Mouse (Mus musculus): ENCODE results near the gene Prr18. TPM values are rescaled to one million over a fixed set of nuclear protein-coding genes. Genes with fewer than 3 reads are reported as not detected.
A peak's percentile ranks its signal among the peaks of the same experiment; 100 is the strongest.

The Prr18 gene
- total RNA-seq, 2 experiments from 2014 or later, result 0.15 TPM; not detected in 1

DNA sequence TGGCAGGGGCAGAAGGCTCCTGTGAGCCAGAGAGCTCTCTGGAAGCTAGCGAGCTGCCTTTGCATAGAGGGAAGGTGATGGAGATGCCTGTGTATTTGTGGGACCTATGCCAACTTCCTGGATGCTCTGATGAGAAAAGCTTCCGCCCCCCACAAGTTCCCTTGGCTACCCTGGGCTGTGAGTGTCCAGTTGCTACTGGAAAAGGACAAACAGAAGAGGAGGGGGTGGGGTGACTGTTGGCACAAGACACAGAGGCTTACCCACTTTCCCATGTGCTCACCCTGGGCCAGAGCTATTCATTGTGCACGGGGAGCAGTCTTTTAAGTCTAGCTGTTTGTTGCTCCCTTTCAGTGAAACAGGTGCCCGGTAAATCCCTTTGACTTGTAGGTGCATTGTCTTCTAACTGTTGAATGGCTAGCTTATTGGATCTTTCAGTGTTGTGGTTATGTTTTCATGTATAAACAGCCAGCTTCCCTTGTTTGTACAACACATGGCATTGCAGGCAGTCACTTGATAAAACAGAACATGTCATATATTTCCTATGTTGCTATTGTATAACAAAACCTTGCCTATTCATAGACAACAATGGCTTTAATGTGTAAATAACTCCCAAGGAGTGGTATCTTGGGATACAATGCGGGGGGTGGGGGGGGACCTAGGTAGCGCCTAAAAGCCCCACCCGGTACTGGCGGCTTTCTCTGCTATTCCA, 2.6 kb downstream of the Prr18 start:
- no peak for ATAC-seq (replicated peaks; ENCODE audit: low FRiP score, low TSS enrichment, poor library complexity, severe bottlenecking)

DNA sequence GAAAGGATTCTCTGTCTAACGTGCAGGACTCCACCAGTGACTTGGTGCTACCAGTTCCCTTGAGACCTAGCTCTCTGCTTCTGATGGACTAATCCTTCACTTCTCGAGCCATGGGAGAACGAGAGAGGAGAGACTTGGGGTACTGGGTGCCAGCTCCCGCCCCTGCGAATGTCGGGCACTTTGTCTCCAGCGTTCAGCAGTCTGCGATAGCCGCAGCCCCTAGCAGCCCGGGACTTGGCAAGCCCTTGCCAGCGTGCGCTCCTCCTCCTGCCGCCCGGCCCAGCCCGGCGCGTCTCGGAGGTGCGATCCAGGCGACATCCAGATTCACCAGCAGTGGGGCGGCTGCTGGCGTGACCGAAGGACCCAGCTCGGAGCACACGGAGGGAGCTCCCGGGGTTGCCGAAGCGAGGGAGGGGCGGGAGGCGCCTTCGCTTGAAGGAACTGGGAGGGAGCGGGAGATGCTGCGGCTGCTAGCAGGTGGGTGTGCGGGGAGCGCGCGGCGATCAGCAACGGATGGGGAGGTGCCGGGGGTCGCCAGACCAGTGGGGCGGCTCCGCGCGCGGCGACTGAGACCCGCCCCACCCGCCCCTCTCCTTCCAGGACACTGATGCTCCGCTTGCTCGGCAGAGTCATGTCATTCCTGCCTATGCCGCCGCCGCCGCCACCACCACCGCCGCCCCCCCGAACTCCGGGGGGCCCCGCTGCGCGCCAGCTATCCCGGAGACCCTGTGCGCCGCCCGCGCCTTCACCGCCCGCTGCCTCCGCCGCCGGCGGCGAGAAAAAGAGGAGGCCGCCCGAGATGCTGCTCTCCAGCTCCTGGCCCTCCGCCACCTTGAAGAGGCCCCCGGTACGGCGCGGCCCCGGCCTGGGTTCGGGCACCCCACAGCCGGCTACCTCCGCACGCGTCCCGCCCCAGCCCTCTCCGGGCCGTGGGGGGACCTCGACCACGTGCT, 3.4 kb downstream of the Prr18 start:
- peak; percentile 72 for ATAC-seq (replicated peaks; ENCODE audit: low FRiP score, low TSS enrichment, poor library complexity, severe bottlenecking)

DNA sequence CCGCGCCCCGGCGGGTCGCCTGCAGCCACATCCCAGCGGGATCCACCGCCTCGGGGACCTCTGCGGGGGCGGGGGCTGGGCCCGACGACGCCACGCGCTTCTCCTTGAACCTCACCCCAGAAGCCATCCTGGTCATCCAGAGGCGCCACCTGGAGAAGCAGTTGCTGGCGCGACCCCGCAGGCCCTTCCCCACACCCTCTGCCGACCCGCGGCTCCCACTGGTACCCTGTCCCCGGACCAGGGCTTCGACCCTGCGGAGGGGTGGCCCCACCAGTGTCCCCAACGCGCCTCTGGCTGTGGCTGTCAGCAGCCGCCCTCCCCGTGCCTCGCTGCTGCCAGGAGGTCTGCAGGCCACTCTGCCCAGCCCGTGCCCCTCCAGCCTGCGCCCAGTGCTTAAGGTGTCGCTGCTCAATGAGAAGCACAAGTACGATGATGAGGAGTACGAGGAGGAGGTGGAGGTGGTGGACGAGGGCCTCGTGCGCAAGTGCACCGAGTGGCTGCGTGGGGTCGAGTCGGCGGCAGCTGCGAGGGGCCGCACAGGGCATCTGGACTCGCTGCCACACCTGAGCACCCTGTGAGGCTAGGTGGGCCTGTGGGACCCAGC, 4.2 kb downstream of the Prr18 start:
- no peak for ATAC-seq (replicated peaks; ENCODE audit: low FRiP score, low TSS enrichment, poor library complexity, severe bottlenecking)

DNA sequence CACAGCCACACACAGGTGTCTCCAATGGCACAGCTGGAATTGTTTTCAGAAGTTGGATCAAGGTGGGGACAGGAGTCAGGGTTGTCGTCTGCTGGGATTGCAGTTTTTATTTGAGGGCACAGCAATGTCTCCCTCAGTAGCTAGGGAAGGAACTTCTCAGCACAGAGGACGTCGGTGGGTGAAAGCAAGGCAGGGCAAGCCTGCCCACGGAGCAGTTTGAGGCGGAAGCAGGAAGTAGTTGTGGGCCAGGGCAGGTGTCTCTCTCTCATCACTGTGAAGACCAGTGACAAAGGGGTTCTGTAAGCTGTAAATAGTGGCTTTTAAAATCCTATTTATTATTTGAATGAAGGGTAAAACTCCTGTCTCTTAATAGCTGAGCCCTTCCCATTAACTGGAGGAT, 5.4 kb downstream of the Prr18 start:
- ATAC-seq (replicated peaks; ENCODE audit: low FRiP score, low TSS enrichment, poor library complexity, severe bottlenecking), result no peak

DNA sequence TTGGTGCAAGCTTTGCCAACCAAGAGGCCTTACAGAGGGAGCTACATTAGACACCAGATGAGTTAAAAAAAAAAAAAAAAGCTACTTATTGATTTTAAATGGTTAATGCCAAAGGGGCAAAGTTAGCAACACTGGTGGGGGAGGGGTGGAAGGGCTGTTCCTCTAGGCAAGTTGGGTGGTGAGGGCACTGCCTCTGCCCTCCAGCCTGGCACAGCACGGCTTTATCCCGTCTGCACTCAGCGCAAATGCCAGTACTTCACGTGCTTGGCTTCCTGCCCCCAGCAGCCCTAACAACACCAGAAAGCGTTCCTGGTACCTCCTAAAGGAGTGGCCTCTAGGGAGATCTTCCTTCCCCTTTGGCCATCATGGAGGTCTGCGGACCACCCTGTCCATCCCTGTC, 6.2 kb downstream of the Prr18 start:
- no peak for ATAC-seq (replicated peaks; ENCODE audit: low FRiP score, low TSS enrichment, poor library complexity, severe bottlenecking)

DNA sequence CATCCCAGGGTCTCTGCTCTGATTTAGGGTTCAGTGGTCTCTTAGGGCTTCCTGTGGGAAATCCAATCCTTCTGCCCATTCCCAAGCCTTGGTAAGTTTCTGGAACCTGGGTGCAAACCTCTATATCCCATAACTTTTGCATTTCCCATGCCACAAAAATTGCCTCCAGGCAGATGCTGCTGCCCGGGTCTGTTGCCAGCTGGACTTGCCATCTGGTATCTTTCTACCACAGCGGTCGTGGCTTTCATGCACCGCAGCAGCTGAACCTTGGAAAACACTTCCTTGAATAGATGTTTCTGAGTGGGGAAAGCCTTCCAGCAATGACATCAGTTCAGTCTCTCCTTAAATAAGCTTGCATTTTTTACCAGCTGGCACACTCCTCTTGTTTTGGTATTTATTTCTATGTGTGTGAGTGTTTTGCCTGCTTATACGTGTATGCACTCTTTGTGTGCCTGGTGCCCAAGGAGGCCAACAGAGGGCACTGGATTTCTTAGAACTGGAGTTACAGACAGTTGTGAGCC, 10.6 kb downstream of the Prr18 start:
- ATAC-seq (replicated peaks; ENCODE audit: low FRiP score, low TSS enrichment, poor library complexity, severe bottlenecking), result no peak

DNA sequence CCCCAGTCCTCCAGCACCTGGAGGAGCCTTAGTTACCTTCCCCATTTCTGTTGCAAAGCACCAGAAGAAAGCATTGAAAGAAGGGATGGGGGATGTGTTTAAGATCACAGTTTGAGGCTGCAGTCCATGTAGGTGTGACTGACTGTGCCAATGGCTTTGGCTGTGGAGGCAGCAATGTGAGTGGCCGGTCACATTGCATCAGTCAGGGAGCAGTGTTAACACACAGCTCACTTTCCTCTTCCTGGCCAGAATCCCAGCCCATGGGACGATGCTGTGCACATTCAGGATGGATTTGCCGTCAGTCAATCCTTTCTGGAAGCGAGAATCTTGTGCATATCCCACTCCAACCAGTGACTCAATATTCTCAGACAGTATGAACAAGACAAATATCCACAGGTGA, 11.7 kb downstream of the Prr18 start:
- no peak for ATAC-seq (replicated peaks; ENCODE audit: low FRiP score, low TSS enrichment, poor library complexity, severe bottlenecking)

DNA sequence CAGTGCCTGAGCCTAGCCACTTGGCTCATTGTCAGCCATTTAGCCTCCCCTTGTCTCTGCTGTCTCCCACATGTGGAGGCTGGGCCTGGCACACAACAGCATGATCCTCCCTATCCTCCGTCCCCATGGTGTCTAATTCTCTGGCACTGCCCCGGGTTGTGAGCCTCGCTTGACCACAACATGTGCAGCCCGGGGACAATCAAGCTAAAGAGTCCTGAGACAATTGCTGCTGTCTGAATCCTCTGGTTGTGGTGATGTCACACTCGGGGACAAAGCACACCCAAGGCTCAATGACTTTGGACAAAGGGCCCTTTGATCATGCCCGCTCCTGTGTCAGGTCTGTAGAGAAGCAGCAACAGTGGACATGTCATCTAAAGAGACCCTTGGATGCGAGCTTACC, 13.8 kb downstream of the Prr18 start:
- no peak for ATAC-seq (replicated peaks; ENCODE audit: low FRiP score, low TSS enrichment, poor library complexity, severe bottlenecking)

DNA sequence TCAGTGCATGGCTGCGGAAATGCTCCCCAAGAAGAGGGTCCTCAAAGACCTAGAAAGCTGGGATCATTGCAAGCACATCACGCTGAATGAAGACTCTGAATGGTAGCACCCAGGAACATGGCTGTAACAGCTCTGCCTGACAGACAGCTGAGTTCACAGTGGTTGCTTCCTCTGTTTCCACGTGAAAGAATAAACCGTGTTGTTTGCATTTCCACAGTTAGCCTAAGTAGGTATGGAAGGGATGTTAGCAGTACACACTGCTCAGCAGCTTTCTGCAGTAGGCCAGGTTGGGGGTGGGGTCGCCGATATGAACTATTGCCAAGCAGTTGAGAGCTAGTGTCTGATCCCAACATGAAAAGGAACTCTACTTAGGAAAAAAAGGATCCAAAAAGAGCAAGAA, 18.4 kb downstream of the Prr18 start, which contains the start of gene T2:
TSS of gene T2 (plus strand) at position 301 of the 400 bp plus-strand sequence.
- no peak for ATAC-seq (replicated peaks; ENCODE audit: low FRiP score, low TSS enrichment, poor library complexity, severe bottlenecking)

DNA sequence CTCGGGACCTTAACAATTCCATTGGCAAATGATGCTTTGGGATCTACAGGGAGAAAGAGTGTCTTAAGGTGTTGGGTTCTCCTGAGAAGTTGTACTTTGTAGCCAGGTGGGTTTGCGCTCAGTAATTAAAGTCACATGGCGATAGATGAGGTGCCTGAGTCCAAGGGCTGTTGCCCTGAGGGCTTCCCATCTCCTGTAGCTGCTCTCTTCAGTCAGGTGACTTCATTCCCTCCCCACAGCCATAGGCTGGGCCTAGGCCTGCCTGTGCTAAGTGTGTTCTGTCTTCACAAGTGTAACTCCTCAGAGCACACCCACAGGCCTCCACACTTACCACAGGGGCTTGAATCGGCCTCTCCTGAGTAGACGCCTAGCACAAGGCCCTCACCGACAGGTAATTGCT, 20.2 kb downstream of the Prr18 start:
- no peak for ATAC-seq (replicated peaks; ENCODE audit: low FRiP score, low TSS enrichment, poor library complexity, severe bottlenecking)

DNA sequence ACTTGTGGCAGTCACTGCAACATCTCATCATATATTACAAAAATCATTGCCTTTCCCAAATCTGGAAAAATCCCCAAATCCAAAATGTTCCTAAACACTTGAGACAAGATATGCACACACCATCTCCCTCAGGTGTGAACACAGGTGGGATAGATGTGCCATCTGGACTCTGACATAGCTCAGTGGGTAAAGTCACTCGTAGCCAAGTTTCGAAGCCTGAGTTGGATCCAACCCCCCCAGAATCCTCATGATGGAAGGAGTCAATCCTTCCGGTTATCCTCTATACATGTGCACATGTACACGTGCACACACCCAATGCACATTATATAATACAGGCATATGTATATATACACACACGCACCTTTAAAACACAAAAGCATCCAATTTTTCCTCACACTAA, 23.6 kb downstream of the Prr18 start:
- ATAC-seq (replicated peaks; ENCODE audit: low FRiP score, low TSS enrichment, poor library complexity, severe bottlenecking), result no peak

DNA sequence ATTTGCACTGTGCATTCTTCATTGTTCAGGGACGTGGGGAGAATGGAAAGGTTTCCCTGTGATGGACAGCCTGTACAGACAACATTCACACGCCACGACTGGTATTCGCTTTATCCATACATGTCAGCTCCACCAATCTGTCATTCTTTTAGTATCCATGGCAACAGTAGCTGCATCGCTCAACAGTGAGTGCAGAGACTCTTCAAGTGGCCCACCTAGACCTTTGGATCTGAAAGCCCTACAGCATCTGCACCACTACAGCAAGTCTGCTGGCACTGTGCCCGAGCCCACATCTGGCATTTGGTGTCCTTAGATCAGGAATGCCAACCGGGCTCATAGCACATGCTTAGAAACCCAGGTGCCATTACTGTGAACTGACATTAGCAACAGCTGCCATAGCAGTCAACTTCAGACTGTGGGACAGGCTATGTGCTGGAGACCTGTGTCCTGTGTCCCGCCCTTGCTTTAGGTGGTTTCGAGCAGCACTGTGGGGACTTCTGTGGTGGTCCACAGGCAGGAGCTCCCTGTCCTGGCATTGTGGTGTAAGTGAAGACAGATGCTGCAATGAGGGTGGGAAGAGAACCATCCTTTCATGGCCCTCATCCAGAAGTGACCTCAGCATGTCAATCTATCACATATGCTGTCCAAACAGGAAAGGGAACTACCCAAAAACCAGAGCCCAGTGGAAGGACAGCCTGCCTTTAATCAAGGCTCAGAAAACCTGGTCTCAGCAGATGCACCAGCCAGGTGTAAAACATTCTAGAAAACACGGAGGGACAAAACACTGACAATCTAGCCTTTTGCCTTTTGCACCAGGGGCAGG, 24.2 kb downstream of the Prr18 start:
- no peak for ATAC-seq (replicated peaks; ENCODE audit: low FRiP score, low TSS enrichment, poor library complexity, severe bottlenecking)

DNA sequence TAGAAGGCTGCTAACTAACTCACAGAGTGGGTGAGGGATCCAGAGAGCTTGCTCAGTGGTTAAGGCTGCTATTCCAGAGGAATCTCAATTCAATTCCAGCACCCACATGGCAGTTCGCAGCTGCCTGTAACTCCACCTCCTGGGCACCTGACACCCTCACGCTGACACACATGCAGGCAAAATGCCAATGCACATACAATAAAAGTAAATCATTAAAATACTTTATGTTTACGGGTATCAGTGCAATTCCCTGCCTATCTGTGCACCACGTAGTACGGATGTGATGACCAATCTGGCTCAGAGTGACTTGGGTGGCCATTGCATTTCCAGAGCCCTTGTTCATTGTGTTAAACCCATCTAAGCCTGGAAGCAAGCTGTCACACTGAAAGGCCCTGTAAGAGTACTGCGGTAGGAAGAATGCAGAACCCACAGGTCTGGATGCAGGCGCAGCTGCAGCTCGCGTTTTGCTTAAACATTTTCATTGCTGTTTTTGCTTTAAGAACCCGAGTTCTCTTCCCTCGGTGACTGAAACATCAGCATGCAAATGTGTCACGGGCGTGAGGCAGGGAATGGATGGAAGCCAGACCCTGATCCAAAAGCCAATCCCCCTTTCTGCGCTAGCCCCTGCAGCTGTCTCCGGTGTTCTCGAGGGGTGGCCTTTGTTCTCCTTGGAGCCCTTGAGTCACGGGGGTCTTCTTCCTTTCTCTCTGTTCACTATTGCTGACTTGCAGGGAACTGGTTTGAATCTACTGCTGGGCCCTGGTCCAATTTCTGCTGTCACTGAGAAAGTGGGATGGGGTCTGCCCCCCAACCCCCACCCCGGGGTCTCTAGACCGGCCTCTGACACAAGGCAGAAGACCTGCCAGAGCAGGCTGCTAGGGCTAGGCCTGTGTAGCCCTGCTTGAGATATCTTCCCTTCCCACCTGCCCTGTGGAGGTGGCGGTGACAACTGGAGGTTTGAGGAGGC, 30.5 kb downstream of the Prr18 start:
- no peak for ATAC-seq (replicated peaks; ENCODE audit: low FRiP score, low TSS enrichment, poor library complexity, severe bottlenecking)

DNA sequence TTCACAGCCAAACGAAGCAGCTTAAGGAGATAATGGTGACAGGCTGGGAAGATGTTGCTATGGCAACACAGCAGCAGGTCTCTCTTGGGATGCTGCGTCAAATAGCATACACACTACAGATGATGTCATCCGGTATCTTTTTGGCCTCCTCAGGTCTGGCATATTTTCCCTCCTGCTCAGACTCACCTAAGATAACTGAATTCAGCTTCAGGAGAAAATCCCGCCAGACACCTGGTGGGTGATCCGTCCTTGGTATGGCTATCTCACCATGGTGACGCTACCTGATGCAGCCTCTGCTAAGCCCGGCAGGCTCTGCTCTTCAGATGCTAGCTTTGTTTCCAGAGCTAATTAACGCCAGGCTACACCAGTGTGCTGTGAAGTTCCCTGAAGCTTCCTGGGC, 31.3 kb downstream of the Prr18 start:
- ATAC-seq (replicated peaks; ENCODE audit: low FRiP score, low TSS enrichment, poor library complexity, severe bottlenecking), result no peak

DNA sequence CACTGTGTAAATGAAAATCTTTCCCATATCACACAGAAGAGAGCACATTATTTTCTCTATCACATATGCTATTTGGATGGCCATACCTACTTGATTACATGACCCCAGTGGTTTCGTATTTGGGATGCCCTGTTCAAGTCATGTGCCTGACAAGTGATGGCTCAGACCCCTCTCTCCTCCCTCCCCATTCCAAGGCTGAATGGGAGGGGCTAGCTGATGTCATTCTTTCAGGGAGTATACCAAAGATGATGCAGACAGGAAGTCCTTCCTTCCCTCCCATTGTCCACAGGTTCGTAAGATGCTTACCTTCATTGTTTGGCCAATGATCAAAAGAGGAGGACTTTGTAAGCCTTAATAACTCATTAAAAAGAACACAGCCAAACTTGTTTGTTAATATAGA, 31.9 kb downstream of the Prr18 start:
- ATAC-seq (replicated peaks; ENCODE audit: low FRiP score, low TSS enrichment, poor library complexity, severe bottlenecking), result no peak

DNA sequence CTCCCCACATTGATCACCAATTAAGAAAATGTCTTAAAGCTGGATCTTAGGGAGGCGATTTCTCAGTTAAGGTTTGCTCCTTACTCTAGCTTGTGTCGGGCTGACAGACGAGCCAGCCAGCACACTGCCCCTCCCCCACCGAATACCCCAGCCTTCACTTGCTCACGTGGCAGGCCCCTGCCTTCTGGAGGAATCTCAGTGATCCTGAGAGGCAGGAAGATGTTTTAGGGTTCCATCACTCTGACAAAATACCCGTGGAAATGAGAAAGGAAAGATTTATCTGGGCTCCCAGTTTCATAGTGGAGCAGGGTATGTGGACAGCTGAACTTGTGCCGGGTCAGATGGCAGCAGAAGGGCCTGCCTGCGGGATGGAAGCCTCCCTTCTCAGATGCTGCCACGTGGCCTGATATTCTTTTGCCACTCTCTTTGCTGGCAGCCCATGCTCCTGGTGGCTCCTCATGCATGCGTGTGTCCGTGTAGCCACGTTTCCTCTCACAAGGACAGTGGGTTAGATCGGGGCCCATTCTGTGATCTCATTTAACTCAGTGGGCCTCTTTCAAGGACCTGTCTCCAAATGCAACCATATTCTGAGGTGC, 33.5 kb downstream of the Prr18 start:
- ATAC-seq (replicated peaks; ENCODE audit: low FRiP score, low TSS enrichment, poor library complexity, severe bottlenecking), result no peak

DNA sequence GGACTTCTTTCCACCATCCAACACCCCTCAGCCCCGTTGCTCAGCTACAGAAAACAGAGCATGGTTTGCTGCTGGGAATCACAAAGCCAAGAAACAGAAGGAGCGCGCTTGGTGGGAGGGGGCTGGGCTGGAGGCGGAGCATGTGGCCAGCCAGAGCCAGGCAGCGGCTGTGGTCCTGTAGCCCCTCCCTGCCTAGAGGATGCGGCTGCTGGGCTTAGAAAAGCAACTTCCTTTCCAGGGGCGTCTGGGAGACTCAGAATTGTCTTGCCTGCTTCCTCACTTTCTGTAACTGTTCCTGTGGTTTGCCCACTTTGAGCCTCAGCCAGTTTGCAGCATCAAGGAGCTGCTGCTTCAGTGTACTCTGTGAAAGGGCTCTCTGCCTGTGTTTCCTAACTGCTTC, 34.6 kb downstream of the Prr18 start:
- ATAC-seq (replicated peaks; ENCODE audit: low FRiP score, low TSS enrichment, poor library complexity, severe bottlenecking), result peak; percentile 88

Data from megakaryocyte-erythroid progenitor cell, adult 5-6 weeks (primary cell).